In the genomic region with DNA sequence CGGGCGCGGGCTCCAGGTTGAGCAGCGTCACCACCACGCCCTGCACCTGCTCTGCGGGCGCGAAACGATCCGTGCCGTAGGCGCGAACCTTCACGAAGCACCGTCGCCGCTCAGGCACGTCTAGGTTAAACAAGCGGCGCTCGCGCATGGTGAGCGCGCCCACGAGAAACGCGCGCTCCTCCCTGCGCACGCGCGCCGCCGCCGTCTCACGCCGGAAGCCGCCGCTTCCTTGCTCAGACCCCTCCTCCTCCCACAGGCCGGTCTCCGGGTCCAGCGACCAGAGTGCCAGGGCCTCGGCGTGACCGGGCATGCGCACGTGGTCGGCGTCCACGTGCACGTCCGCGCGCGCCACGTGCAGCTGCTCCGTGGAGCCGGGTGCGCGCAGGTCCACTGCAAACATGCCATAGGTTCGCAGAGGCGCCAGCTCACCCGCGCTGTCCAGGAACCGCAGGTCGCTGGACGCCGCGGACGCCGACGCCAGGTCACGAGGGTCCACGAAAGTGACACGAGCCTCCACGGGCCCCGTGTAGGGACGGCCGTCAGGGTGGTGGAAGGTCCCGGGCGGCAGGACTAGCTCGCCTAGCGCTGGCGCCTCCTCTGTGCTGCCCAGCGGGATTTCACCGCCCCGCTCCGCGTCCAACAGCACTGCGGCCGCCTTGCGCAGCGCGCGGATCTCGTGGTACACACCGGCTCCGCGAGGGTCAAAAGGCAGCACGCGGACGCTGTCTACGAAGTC, we compare ENCODE assay signal across 8 mouse cellular contexts. TPM values are rescaled to one million over a fixed set of nuclear protein-coding genes. Genes with fewer than 3 reads are reported as not detected.
DNase-seq lines count a peak whose midpoint lies in the region; ATAC-seq lines count a peak whose summit lies in the region.

No protein-coding gene starts in this region.

- no peaks in the 10 kb centered on the region for H3K9me3 ChIP-seq in liver, embryonic 11.5 days (ENCODE audit: control insufficient read depth, low read length)
- no peaks in the 10 kb centered on the region for H3K9me3 ChIP-seq in neural tube, embryonic 11.5 days (ENCODE audit: control insufficient read depth, low read length)

- peak overlapping the region; percentile 54 for H3K4me2 ChIP-seq in liver, embryonic 11.5 days
- peak overlapping the region; percentile 36 for H3K4me2 ChIP-seq in neural tube, embryonic 11.5 days (ENCODE audit: low read depth)

- 9% methylated on average over 103 of the region's 103 CpGs for WGBS in liver, embryonic 11.5 days
- WGBS in neural tube, embryonic 11.5 days, result 6% methylated on average over 98 of the region's 103 CpGs

- H3K27me3 ChIP-seq in liver, embryonic 11.5 days (replicated peaks; ENCODE audit: control insufficient read depth, insufficient read depth, low read length), result peaks cover 93% of the 10 kb centered on the region
- H3K27me3 ChIP-seq in neural tube, embryonic 11.5 days (ENCODE audit: control insufficient read depth, insufficient read depth, low read length), result peaks cover 82% of the 10 kb centered on the region

- peaks cover 2% of the 10 kb centered on the region for H3K4me1 ChIP-seq in liver, embryonic 11.5 days (replicated peaks; ENCODE audit: control insufficient read depth, insufficient read depth, low read length)
- no peaks in the 10 kb centered on the region for H3K4me1 ChIP-seq in neural tube, embryonic 11.5 days (ENCODE audit: control insufficient read depth, insufficient read depth, low read length)

- ATAC-seq in liver, embryonic 11.5 days (replicated peaks; ENCODE audit: low FRiP score), result peak; percentile 32; the same call in 1 of the 2 replicates
- ATAC-seq in neural tube, embryonic 11.5 days (ENCODE audit: insufficient read depth, low FRiP score, low TSS enrichment), result 0 out of 2 replicates have a peak, but pooled peaks have one; percentile 22
- no peak for ATAC-seq in erythroid progenitor cell, adult 5-6 weeks (replicated peaks; ENCODE audit: low FRiP score, poor library complexity, severe bottlenecking)

- no peaks in the 10 kb centered on the region for H3K36me3 ChIP-seq in liver, embryonic 11.5 days (ENCODE audit: control insufficient read depth, insufficient read depth, low read length)
- H3K36me3 ChIP-seq in neural tube, embryonic 11.5 days (ENCODE audit: control insufficient read depth, insufficient read depth, low read length), result no peaks in the 10 kb centered on the region

- H3K9ac ChIP-seq in liver, embryonic 11.5 days (ENCODE audit: low read depth, low read length), result peak overlapping the region; percentile 27; the same call in 1 of the 2 replicates
- H3K9ac ChIP-seq in neural tube, embryonic 11.5 days (ENCODE audit: low read length), result no peak overlapping the region

- H3K4me3 ChIP-seq in liver, embryonic 11.5 days (ENCODE audit: low read depth, low read length), result peak overlapping the region; percentile 44
- H3K4me3 ChIP-seq in neural tube, embryonic 11.5 days (ENCODE audit: low read depth, low read length), result peak overlapping the region; percentile 33

- no peak overlapping the region for H3K27ac ChIP-seq in liver, embryonic 11.5 days (ENCODE audit: low read depth, low read length)
- no peak overlapping the region for H3K27ac ChIP-seq in neural tube, embryonic 11.5 days (ENCODE audit: low read depth, low read length)

- DNase-seq in frontal cortex, postnatal 14 days (ENCODE audit: low spot score in 2 of 2), result peak; percentile 48 to 54
- DNase-seq in frontal cortex, postnatal 25 days (ENCODE audit: low spot score in 2 of 2), result no peak
- peak; percentile 89 for DNase-seq in ZHBTc4 (ENCODE audit: low read depth, low spot score)
- peak; percentile 53 for DNase-seq in forelimb bud, embryonic 11.5 days (ENCODE audit: low read depth, low spot score)
- DNase-seq in kidney, adult 11 months, result peak; percentile 63
- DNase-seq in liver, embryonic 11.5 days (ENCODE audit: low spot score), result peak; percentile 52
- peak; percentile 71 for DNase-seq in neural tube, embryonic 11.5 days (ENCODE audit: low spot score)

RNA-seq across cellular contexts. Expression of gene Cilp2, which starts 5.3 kb away (rescaled TPM):
- polyA plus RNA-seq in liver, embryonic 11.5 days (2014; fragmentation: Nextera tagmentation; extraction: Ambion mirVana), result 0.48 and 0.56 TPM in 2 replicates
- 0.47 and 0.86 TPM in 2 replicates for polyA plus RNA-seq in neural tube, embryonic 11.5 days (2014; fragmentation: Nextera tagmentation; extraction: Ambion mirVana)
- total RNA-seq in erythroid progenitor cell, adult 5-6 weeks (2015; ENCODE audit: low replicate concordance), result not detected in 2 replicates
- total RNA-seq in erythroid progenitor cell, adult 5-6 weeks (2017; ENCODE audit: low replicate concordance), result not detected in 2 replicates

RNA-seq across cellular contexts. Expression of gene Tssk6, which starts 19.8 kb away (rescaled TPM):
- polyA plus RNA-seq in liver, embryonic 11.5 days (2014; fragmentation: Nextera tagmentation; extraction: Ambion mirVana), result 4.5 and 5.2 TPM in 2 replicates
- 4.1 and 4.8 TPM in 2 replicates for polyA plus RNA-seq in neural tube, embryonic 11.5 days (2014; fragmentation: Nextera tagmentation; extraction: Ambion mirVana)
- not detected in 2 replicates for total RNA-seq in erythroid progenitor cell, adult 5-6 weeks (2015; ENCODE audit: low replicate concordance)
- total RNA-seq in erythroid progenitor cell, adult 5-6 weeks (2017; ENCODE audit: low replicate concordance), result not detected in 2 replicates

RNA-seq across cellular contexts. Expression of gene Ndufa13, which starts 20.2 kb away (rescaled TPM):
- polyA plus RNA-seq in liver, embryonic 11.5 days (2014; fragmentation: Nextera tagmentation; extraction: Ambion mirVana), result 145 and 159 TPM in 2 replicates
- 151 and 161 TPM in 2 replicates for polyA plus RNA-seq in neural tube, embryonic 11.5 days (2014; fragmentation: Nextera tagmentation; extraction: Ambion mirVana)
- total RNA-seq in erythroid progenitor cell, adult 5-6 weeks (2015; ENCODE audit: low replicate concordance), result 20.5 and 29.6 TPM in 2 replicates
- total RNA-seq in erythroid progenitor cell, adult 5-6 weeks (2017; ENCODE audit: low replicate concordance), result 29.0 and 40.8 TPM in 2 replicates

RNA-seq across cellular contexts. Expression of gene Yjefn3, which starts 20.3 kb away (rescaled TPM):
- 1.7 and 1.9 TPM in 2 replicates for polyA plus RNA-seq in liver, embryonic 11.5 days (2014; fragmentation: Nextera tagmentation; extraction: Ambion mirVana)
- polyA plus RNA-seq in neural tube, embryonic 11.5 days (2014; fragmentation: Nextera tagmentation; extraction: Ambion mirVana), result 3.7 and 5.0 TPM in 2 replicates
- total RNA-seq in erythroid progenitor cell, adult 5-6 weeks (2015; ENCODE audit: low replicate concordance), result not detected in 2 replicates
- not detected in 2 replicates for total RNA-seq in erythroid progenitor cell, adult 5-6 weeks (2017; ENCODE audit: low replicate concordance)

RNA-seq across cellular contexts. Expression of gene Pbx4, which starts 49.9 kb away (rescaled TPM):
- polyA plus RNA-seq in liver, embryonic 11.5 days (2014; fragmentation: Nextera tagmentation; extraction: Ambion mirVana), result 5.6 and 6.3 TPM in 2 replicates
- polyA plus RNA-seq in neural tube, embryonic 11.5 days (2014; fragmentation: Nextera tagmentation; extraction: Ambion mirVana), result 28.8 and 31.2 TPM in 2 replicates
- 4.2 TPM in 1 of 2 replicates, not detected in the other for total RNA-seq in erythroid progenitor cell, adult 5-6 weeks (2015; ENCODE audit: low replicate concordance)
- total RNA-seq in erythroid progenitor cell, adult 5-6 weeks (2017; ENCODE audit: low replicate concordance), result 2.1 and 8.2 TPM in 2 replicates

Comparison
In these comparisons a context has a peak if more than half of its experiments do, and no peak if none do; other contexts are left out.
1. DNase-seq: peak in frontal cortex, postnatal 14 days (2 of 2), ZHBTc4 (single experiment), forelimb bud, embryonic 11.5 days (single experiment), kidney, adult 11 months (single experiment), liver, embryonic 11.5 days (single experiment) and neural tube, embryonic 11.5 days (single experiment); none in frontal cortex, postnatal 25 days (0 of 2).